Mouse (Mus musculus): ENCODE data around the gene Homez.

DNA sequence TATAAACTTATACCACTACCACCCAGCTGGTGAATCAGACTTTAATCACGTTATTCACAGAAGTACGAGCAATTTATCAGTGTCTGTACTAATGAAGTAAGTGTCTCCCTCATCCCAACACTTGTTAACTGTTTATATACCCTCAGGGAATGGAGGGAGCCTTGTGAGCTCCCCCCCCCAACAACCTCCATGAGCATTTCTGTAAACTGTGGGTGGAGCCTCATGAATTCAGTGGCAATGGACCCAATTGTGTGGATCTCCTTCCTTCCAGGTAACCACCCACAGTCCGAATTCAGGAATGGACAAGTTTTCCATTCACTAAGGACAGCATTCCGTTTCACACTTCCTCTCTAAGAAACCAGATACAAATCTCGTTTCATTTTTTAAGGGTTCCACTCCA, 5.1 kb downstream of the Homez start:
- TF ChIP-seq POLR2A (IDR thresholded peaks at IDR 0.05; ENCODE audit: borderline replicate concordance, low read depth, low read length) = no peak
- TF ChIP-seq CTCF (IDR thresholded peaks at IDR 0.05; ENCODE audit: low read depth, low read length) = no peak

All from bone marrow macrophage, adult 2 months (primary cell).